ENCODE assay signal across 13 mouse cellular contexts in the genomic region with DNA sequence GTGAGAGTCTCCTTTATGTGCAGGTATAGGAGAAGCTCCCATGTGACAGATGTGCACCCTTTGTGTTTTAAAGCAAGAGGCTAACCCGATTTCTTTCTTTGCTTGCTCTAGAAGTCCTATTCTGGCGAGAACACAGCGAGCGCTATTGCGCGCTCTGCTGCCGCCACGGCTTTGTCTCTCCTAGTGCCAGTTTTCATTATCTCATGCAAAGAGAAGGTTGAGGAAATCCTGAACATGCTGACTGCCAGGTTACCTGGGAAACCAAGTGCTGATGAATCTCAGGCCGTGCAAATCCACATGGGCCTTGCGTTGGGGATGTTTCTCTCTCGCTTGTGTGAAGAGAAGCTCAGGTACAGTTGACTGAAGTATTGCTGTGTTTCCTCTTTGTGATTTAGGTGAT.
A peak's percentile ranks its signal among the peaks of the same experiment; 100 is the strongest.
DNase-seq lines count a peak whose midpoint lies in the region; ATAC-seq lines count a peak whose summit lies in the region.
"Had no signal": no experiment of that assay in that cellular context is flagged by ENCODE, and none has a peak within 500 bp of the region (broad histone marks: within the 10 kb centered on the region; RNA-seq: fewer than 3 reads in every experiment).

No protein-coding gene starts in this region.

- no peak overlapping the region for H3K4me3 ChIP-seq in forebrain, embryonic 15.5 days
- H3K4me3 ChIP-seq in neural tube, embryonic 13.5 days = no peak overlapping the region
- H3K4me3 ChIP-seq: heart, embryonic 15.5 days; myocyte had no signal

- ATAC-seq in forebrain, embryonic 15.5 days (replicated peaks) = peak; percentile 80
- no peak; the same call in 1 of the 2 replicates for ATAC-seq in neural tube, embryonic 13.5 days (ENCODE audit: low read depth)

- no peaks in the 10 kb centered on the region for H3K36me3 ChIP-seq in forebrain, embryonic 15.5 days
- no peaks in the 10 kb centered on the region for H3K36me3 ChIP-seq in neural tube, embryonic 13.5 days
- H3K36me3 ChIP-seq: heart, embryonic 15.5 days had no signal

- H3K27ac ChIP-seq in forebrain, embryonic 15.5 days (replicated peaks) = peak overlapping the region; percentile 58
- H3K27ac ChIP-seq in neural tube, embryonic 13.5 days (replicated peaks) = peak overlapping the region; percentile 46; the same call in 1 of the 2 replicates
- H3K27ac ChIP-seq: heart, embryonic 15.5 days had no signal

- WGBS in forebrain, embryonic 15.5 days = 35% methylated on average over 11 of the region's 11 CpGs
- WGBS in neural tube, embryonic 13.5 days = 57% methylated on average over 11 of the region's 11 CpGs

- peak; percentile 26 to 45 for DNase-seq in cerebellum, postnatal 10 days
- DNase-seq in cerebellum, postnatal 36 days = no peak
- peak; percentile 22 to 45 for DNase-seq in layer of hippocampus, postnatal 14 days (ENCODE audit: low spot score in 2 of 2)
- DNase-seq in kidney, adult 9 months = no peak
- DNase-seq in testis, postnatal 10 days (ENCODE audit: low spot score) = no peak
- no peak for DNase-seq in adrenal gland, adult 18-20 months (ENCODE audit: low spot score in 2 of 2)
- DNase-seq: cerebellum, adult 11-12 months; kidney, adult 18-20 months; thymus, postnatal 25 days had no signal

- H3K4me2 ChIP-seq in forebrain, embryonic 15.5 days (replicated peaks) = peak overlapping the region; percentile 4; the same call in 1 of the 2 replicates
- no peak overlapping the region for H3K4me2 ChIP-seq in neural tube, embryonic 13.5 days
- H3K4me2 ChIP-seq: heart, embryonic 15.5 days had no signal

- no peaks in the 10 kb centered on the region for H3K9me3 ChIP-seq in forebrain, embryonic 15.5 days
- H3K9me3 ChIP-seq in neural tube, embryonic 13.5 days = no peaks in the 10 kb centered on the region
- H3K9me3 ChIP-seq: heart, embryonic 15.5 days had no signal

- H3K27me3 ChIP-seq in forebrain, embryonic 15.5 days = no peaks in the 10 kb centered on the region
- H3K27me3 ChIP-seq in neural tube, embryonic 13.5 days = no peaks in the 10 kb centered on the region
- H3K27me3 ChIP-seq: heart, embryonic 15.5 days had no signal

- H3K9ac ChIP-seq in forebrain, embryonic 15.5 days (replicated peaks) = no peak overlapping the region
- no peak overlapping the region for H3K9ac ChIP-seq in neural tube, embryonic 13.5 days
- H3K9ac ChIP-seq: heart, embryonic 15.5 days had no signal

- peaks cover 25% of the 10 kb centered on the region; the same call in 1 of the 2 replicates for H3K4me1 ChIP-seq in forebrain, embryonic 15.5 days
- 0 out of 2 replicates have a peak, but pooled peaks cover 3% of the 10 kb centered on the region for H3K4me1 ChIP-seq in neural tube, embryonic 13.5 days (replicated peaks)
- H3K4me1 ChIP-seq: heart, embryonic 15.5 days had no signal

Comparison
In these comparisons a context has a peak if more than half of its experiments do, and no peak if none do; other contexts are left out.
1. DNase-seq: peak in cerebellum, postnatal 10 days (2 of 2) and layer of hippocampus, postnatal 14 days (2 of 2); none in cerebellum, postnatal 36 days (0 of 2), kidney, adult 9 months (single experiment), testis, postnatal 10 days (single experiment) and adrenal gland, adult 18-20 months (0 of 2).